18 mouse cellular contexts compared by ENCODE assay signal in the genomic region with DNA sequence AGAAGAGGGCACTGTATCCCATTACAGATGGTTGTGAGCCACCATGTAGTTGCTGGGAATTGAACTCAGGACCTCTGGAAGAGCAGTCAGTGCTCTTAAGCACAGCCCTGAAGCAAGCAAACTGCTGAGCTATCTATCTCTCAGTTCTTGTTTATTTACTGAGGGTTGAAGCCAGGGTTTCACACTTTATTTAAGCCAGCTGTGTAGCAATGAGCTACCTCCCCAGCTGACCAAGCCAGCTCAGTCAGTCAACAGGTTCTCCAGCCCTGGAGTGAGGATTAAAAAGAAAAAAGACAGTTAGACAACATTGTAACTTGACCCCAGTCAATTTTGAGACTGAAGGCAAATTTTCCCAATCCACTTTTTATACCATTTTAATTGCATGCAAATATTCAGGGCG. TPM values are rescaled to one million over a fixed set of nuclear protein-coding genes. Genes with fewer than 3 reads are reported as not detected.
DNase-seq lines count a peak whose midpoint lies in the region; ATAC-seq and TF ChIP-seq lines count a peak whose summit lies in the region.
"Had no signal": no experiment of that assay in that cellular context is flagged by ENCODE, and none has a peak within 500 bp of the region (broad histone marks: within the 10 kb centered on the region; RNA-seq: fewer than 3 reads in every experiment).

No protein-coding gene starts in this region.

- H3K4me1 ChIP-seq in midbrain, postnatal 0 days (ENCODE audit: insufficient read depth, low read length), result peaks cover 4% of the 10 kb centered on the region; the same call in 1 of the 2 replicates
- H3K4me1 ChIP-seq in midbrain, embryonic 15.5 days, result peaks cover 5% of the 10 kb centered on the region

- WGBS in midbrain, postnatal 0 days, result 85% methylated on average over 1 of the region's 1 CpGs
- WGBS in midbrain, embryonic 15.5 days, result 68% methylated on average over 1 of the region's 1 CpGs

- H3K4me2 ChIP-seq in midbrain, postnatal 0 days (ENCODE audit: low read depth, low read length, poor library complexity, severe bottlenecking), result no peak overlapping the region
- no peak overlapping the region for H3K4me2 ChIP-seq in midbrain, embryonic 15.5 days
- H3K4me2 ChIP-seq: embryonic facial prominence, embryonic 15.5 days; forebrain, embryonic 15.5 days; heart, embryonic 12.5 days; hindbrain, embryonic 14.5 days had no signal

- H3K27ac ChIP-seq in left cerebral cortex, adult 2 months, result no peak overlapping the region
- no peak overlapping the region for H3K27ac ChIP-seq in midbrain, postnatal 0 days (ENCODE audit: low read depth, low read length)
- no peak overlapping the region for H3K27ac ChIP-seq in midbrain, embryonic 15.5 days
- H3K27ac ChIP-seq: embryonic facial prominence, embryonic 15.5 days; forebrain, embryonic 15.5 days; heart, adult 2 months; hindbrain, embryonic 10.5 days; hindbrain, embryonic 14.5 days had no signal

- no peak for DNase-seq in left cerebral cortex, adult 2 months (ENCODE audit: extremely low spot score in 1 of 2, low spot score in 2 of 2)
- no peak for DNase-seq in left cerebral cortex, postnatal 10 days (ENCODE audit: extremely low spot score in 1 of 2, low spot score in 2 of 2)
- DNase-seq in midbrain, postnatal 0 days (ENCODE audit: low spot score), result no peak
- peak; percentile 57 for DNase-seq in fat pad, adult 2 months (ENCODE audit: extremely low read depth, low read depth, low spot score)
- no peak for DNase-seq in kidney, adult 11 months
- no peak for DNase-seq in heart, adult 11 months
- DNase-seq: adrenal gland, postnatal 10 days; cerebellum, adult 11-12 months; cerebellum, adult 9-11 months; gastrocnemius, postnatal 36 days; heart, adult 2 months had no signal

- intact Hi-C loops in left cerebral cortex, adult 2 months (cut with DNase I), result no loop called here
- intact Hi-C loops in left cerebral cortex, postnatal 10 days (cut with DNase I), result no loop called here

- H3K9me3 ChIP-seq in midbrain, postnatal 0 days (ENCODE audit: low read length), result no peaks in the 10 kb centered on the region
- H3K9me3 ChIP-seq in midbrain, embryonic 15.5 days, result no peaks in the 10 kb centered on the region
- H3K9me3 ChIP-seq: embryonic facial prominence, embryonic 15.5 days; forebrain, embryonic 15.5 days; heart, embryonic 12.5 days; hindbrain, embryonic 10.5 days had no signal

- H3K27me3 ChIP-seq in midbrain, postnatal 0 days (ENCODE audit: insufficient read depth, low read length), result no peaks in the 10 kb centered on the region
- no peaks in the 10 kb centered on the region for H3K27me3 ChIP-seq in midbrain, embryonic 15.5 days (replicated peaks)
- H3K27me3 ChIP-seq: embryonic facial prominence, embryonic 15.5 days; forebrain, embryonic 15.5 days had no signal

- H3K4me3 ChIP-seq in left cerebral cortex, adult 2 months, result no peak overlapping the region
- no peak overlapping the region for H3K4me3 ChIP-seq in midbrain, postnatal 0 days (ENCODE audit: low read depth, low read length)
- no peak overlapping the region for H3K4me3 ChIP-seq in midbrain, embryonic 15.5 days
- H3K4me3 ChIP-seq: embryonic facial prominence, embryonic 15.5 days; erythroblast, embryonic 14.5 days; forebrain, embryonic 15.5 days; heart, adult 2 months; heart, embryonic 12.5 days; hindbrain, embryonic 10.5 days had no signal

- H3K9ac ChIP-seq in midbrain, postnatal 0 days (replicated peaks; ENCODE audit: low read length, poor library complexity, severe bottlenecking), result no peak overlapping the region
- H3K9ac ChIP-seq in midbrain, embryonic 15.5 days, result no peak overlapping the region
- H3K9ac ChIP-seq: embryonic facial prominence, embryonic 15.5 days; forebrain, embryonic 15.5 days; heart, embryonic 12.5 days; hindbrain, embryonic 14.5 days had no signal

- ATAC-seq in midbrain, postnatal 0 days (ENCODE audit: low FRiP score), result no peak
- no peak for ATAC-seq in midbrain, embryonic 15.5 days (replicated peaks)
- ATAC-seq: forebrain, embryonic 15.5 days had no signal

- peak; percentile 1; the same call in 1 of the 2 replicates for TF ChIP-seq CTCF in left cerebral cortex, adult 2 months (IDR thresholded peaks at IDR 0.05)
- TF ChIP-seq CTCF in midbrain, postnatal 0 days (IDR thresholded peaks at IDR 0.05), result 0 out of 2 replicates have a peak, but pooled peaks have one; percentile 15

- H3K36me3 ChIP-seq in midbrain, postnatal 0 days (ENCODE audit: insufficient read depth, low read length), result no peaks in the 10 kb centered on the region
- H3K36me3 ChIP-seq in midbrain, embryonic 15.5 days (replicated peaks), result no peaks in the 10 kb centered on the region
- H3K36me3 ChIP-seq: embryonic facial prominence, embryonic 15.5 days; forebrain, embryonic 15.5 days; heart, embryonic 12.5 days; hindbrain, embryonic 10.5 days had no signal

RNA-seq across cellular contexts. Expression of a gene that starts 9.5 kb away (rescaled TPM):
- 1 to 10 TPM; 4.2 to 5.1 TPM for total RNA-seq in left cerebral cortex, adult 2 months (2021)
- 1 to 10 TPM; 1.3 to 2.7 TPM for total RNA-seq in left cerebral cortex, postnatal 10 days (2021)
- total RNA-seq in midbrain, postnatal 0 days (2014; rRNA removed), result 2.0 and 2.1 TPM in 2 replicates
- polyA plus RNA-seq in midbrain, postnatal 0 days (2015; fragmentation: Nextera tagmentation; extraction: Ambion mirVana), result 1.2 and 1.6 TPM in 2 replicates
- polyA plus RNA-seq in midbrain, embryonic 15.5 days (2015; fragmentation: Nextera tagmentation; extraction: Ambion mirVana), result 1.3 TPM in 2 replicates

RNA-seq across cellular contexts. Expression of a gene that starts 9.6 kb away (rescaled TPM):
- 10 to 100 TPM; 25.2 to 29.3 TPM for total RNA-seq in left cerebral cortex, adult 2 months (2021)
- total RNA-seq in left cerebral cortex, postnatal 10 days (2021), result 10 to 100 TPM; 25.5 to 28.5 TPM
- 17.2 and 17.4 TPM in 2 replicates for total RNA-seq in midbrain, postnatal 0 days (2014; rRNA removed)
- polyA plus RNA-seq in midbrain, postnatal 0 days (2015; fragmentation: Nextera tagmentation; extraction: Ambion mirVana), result 18.7 and 18.8 TPM in 2 replicates
- 11.7 and 12.5 TPM in 2 replicates for polyA plus RNA-seq in midbrain, embryonic 15.5 days (2015; fragmentation: Nextera tagmentation; extraction: Ambion mirVana)

RNA-seq across cellular contexts. Expression of a gene that starts 19.0 kb away (rescaled TPM):
- total RNA-seq in left cerebral cortex, adult 2 months (2021), result under 1 TPM; 0.61 to 0.68 TPM
- total RNA-seq in left cerebral cortex, postnatal 10 days (2021), result under 1 TPM in 1 of 2 experiments, not detected in 1; 0.93 TPM
- not detected in 2 replicates for total RNA-seq in midbrain, postnatal 0 days (2014; rRNA removed)
- polyA plus RNA-seq in midbrain, postnatal 0 days (2015; fragmentation: Nextera tagmentation; extraction: Ambion mirVana), result 0.15 and 0.20 TPM in 2 replicates
- 0.37 TPM in 1 of 2 replicates, not detected in the other for polyA plus RNA-seq in midbrain, embryonic 15.5 days (2015; fragmentation: Nextera tagmentation; extraction: Ambion mirVana)
- polyA plus RNA-seq: forebrain, embryonic 15.5 days; hindbrain, embryonic 14.5 days had no signal

RNA-seq across cellular contexts. Expression of a gene that starts 25.5 kb away (rescaled TPM):
- total RNA-seq in left cerebral cortex, adult 2 months (2021), result 100 to 1,000 TPM in 1 of 2 experiments, 10 to 100 TPM in 1; 95.4 to 106 TPM
- total RNA-seq in left cerebral cortex, postnatal 10 days (2021), result 100 to 1,000 TPM; 114 to 127 TPM
- 92.2 and 137 TPM in 2 replicates for total RNA-seq in midbrain, postnatal 0 days (2014; rRNA removed)
- polyA plus RNA-seq in midbrain, postnatal 0 days (2015; fragmentation: Nextera tagmentation; extraction: Ambion mirVana), result 137 and 144 TPM in 2 replicates
- 118 and 121 TPM in 2 replicates for polyA plus RNA-seq in midbrain, embryonic 15.5 days (2015; fragmentation: Nextera tagmentation; extraction: Ambion mirVana)

RNA-seq across cellular contexts. Expression of a gene that starts 34.3 kb away (rescaled TPM):
- total RNA-seq in left cerebral cortex, adult 2 months (2021), result 10 to 100 TPM; 25.4 to 26.2 TPM
- total RNA-seq in left cerebral cortex, postnatal 10 days (2021), result 10 to 100 TPM; 20.9 to 21.8 TPM
- 12.4 and 14.9 TPM in 2 replicates for total RNA-seq in midbrain, postnatal 0 days (2014; rRNA removed)
- polyA plus RNA-seq in midbrain, postnatal 0 days (2015; fragmentation: Nextera tagmentation; extraction: Ambion mirVana), result 18.3 and 19.3 TPM in 2 replicates
- polyA plus RNA-seq in midbrain, embryonic 15.5 days (2015; fragmentation: Nextera tagmentation; extraction: Ambion mirVana), result 23.8 and 27.1 TPM in 2 replicates
